Mouse (Mus musculus) monocyte, adult 5-6 weeks (primary cell): ENCODE data around the gene Stx16. TPM values are rescaled to one million over a fixed set of nuclear protein-coding genes. Genes with fewer than 3 reads are reported as not detected.

Source experiments
- ATAC-seq: fragments of 153-309, 156-312 bp; replicated peaks from 2 replicates; pipeline ENCODE4 v1.8.0; 2017; ENCODE audit warnings: mild to moderate bottlenecking; ENCODE audit not compliant: low TSS enrichment, insufficient number of reproducible peaks, severe bottlenecking, poor library complexity, low FRiP score
- total RNA-seq: library from RNA; stranded (forward); fragments of 200-1000, 200-491, 200-594 nt; gene quantifications from 3 replicates; pipeline ENCODE4 v1.2.3, GENCODE M21; 2017

The Stx16 gene
- 53.2 to 57.0 TPM (median 54.4 TPM) in 3 replicates for total RNA-seq

GRCm38 (mm10) chr2:174075673-174076432, at the start of gene Stx16:
Gene Stx16, plus strand, starts transcription at chr2:174076308.
- peak; percentile 81 for ATAC-seq

- ATAC-seq = no peak
These were observed 49.7 kb upstream of the Stx16 start for GRCm38 (mm10) chr2:174026406-174026805.

- ATAC-seq = no peak
These were observed 42.8 kb upstream of the Stx16 start for GRCm38 (mm10) chr2:174033257-174033800.

DNA sequence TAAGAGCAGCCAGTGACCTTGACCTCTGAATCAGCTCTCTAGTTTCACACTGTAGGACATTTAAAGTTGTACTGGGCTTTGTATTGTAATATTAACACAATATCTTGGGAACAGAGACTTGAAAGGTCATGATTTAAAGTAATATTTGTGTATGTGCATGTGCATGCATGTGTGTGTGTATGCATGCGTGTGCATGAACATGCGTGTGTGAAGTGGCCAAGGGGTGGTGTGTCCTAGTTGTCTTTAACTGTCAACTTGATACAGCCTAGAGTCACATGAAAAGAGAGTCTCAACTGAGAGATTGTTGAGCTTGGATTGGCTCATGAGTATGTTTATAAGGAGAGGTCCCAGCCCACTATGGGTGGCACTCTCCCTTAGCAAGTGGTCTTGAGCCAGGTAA, 28.5 kb upstream of the Stx16 start:
- no peak for ATAC-seq

- ATAC-seq = no peak
These were observed 26.4 kb upstream of the Stx16 start for GRCm38 (mm10) chr2:174049481-174050338.

DNA sequence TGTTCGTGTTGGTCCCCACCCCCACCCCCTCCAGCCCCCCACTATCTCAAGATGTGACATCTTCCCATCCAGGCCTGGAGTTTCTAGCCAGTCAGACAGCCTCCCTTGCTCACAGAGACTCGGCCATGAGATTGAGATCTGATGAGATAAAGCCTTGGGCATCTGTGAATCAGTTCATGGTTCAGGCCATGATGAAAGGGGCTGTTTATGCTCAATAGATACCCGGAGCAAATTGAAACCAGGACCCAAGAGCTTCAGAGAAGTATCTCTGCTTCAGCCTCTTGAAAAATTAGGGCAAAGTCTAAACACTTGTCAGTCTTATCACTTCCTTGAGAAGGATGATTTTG, 25.8 kb upstream of the Stx16 start:
- ATAC-seq = no peak

GRCm38 (mm10) chr2:174051081-174051481, 25.0 kb upstream of the Stx16 start:
- no peak for ATAC-seq

DNA sequence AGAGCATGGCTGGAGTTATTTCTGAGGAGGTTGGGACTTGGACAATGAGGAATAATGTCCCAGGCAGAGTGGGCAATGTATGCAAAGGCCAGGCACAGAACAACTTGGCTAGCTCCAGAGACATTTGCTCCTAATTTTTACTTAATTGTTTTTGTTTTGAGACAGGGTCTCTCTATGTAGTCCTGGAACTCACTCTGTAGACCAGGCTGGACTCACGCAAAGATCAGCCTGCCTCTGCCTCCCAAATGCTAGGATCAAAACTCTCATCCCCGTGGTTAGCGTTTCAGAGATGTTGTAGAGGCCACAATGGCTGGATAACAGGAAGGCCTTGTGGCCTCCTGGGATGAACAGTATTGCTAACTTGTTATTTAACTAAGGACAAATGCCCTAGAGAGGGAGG, 21.6 kb upstream of the Stx16 start:
- ATAC-seq = no peak

DNA sequence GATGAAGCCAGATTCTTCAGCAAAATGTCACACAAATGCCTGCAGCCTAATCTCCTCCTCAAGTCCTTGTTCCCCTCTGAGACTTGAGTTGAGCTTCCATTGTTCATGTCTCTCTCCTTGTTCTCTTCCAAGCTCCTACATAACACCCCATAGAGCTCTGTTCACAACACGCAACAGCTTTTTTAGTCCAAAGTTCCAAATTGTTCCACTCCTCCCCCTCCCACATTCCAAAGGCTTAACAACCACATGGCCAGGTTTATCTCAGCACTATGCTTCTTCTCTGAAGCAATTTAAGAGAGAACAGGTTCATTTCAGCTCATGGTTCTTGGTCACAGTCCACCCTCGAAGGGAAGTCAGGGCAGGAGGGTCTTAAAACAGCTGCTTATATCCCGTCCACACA, 18.4 kb upstream of the Stx16 start:
- ATAC-seq = no peak

DNA sequence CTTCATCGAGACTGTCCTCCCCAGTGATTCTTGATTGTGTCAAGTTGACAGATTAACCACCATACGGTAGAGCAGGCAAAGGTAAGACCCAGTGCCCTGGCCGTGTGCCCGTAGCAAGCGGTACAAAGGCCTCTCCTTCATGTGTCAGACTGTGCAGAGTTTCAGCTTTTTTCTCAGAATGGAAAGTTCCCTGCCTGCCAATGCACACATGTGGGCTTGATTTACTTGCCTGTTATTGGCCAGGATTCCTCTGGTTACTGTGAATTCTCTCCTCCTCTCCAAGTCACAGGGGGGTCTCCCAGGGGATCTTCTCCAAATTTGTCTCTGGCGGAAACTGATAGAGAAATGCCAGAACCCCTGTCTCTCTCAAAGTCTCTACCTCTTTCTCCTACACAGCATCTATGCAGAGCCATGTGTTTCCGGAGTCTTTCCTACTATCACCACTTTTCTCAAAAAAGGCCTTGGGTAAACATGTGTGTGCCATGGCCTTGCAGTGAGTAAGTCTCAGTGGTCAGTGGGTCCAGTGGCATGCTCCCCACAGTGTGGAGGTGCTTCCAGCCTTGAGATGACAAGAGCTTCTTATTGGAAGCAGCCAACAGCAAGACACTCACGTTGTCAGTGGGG, 17.7 kb upstream of the Stx16 start:
- no peak for ATAC-seq

DNA sequence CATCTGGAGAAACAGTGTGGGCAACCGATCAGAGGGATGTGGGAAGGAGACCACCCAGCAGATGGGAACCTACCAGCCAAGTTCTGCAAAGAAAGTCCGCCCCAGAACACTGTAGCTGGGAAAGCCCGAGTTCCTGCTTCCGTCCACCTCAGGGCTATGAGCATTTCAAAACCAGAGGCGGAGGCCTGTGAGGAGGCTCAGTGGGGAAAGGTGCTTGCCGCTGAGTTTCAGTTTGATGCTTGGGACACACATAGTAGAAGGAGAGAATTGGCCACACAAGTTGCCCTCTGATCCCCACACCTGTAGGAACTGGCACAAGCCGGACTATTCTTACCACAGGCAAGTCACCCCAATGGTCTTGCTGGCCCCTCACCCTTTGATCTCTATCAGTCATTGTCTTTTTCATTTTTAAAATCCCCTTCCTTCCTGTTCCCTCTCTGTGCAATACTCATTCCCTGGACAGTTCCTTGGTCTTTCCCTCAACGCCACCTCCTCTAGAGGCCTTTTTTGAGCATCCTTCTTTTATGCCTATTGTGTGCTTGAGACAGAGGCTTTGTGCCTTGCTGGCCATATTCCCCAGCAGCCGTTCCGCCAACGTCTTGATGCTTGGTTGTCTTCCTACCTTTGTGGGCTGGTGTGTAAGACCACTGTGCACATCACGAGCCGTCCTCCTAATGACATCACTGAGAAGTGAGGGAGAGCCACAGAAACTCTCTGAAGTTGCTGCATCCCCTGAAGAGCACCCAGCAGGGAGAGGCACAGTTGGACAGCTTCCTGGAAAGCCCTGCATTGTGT, 16.3 kb upstream of the Stx16 start:
- no peak for ATAC-seq

- no peak for ATAC-seq
These were observed 14.9 kb upstream of the Stx16 start for GRCm38 (mm10) chr2:174061219-174061618.

DNA sequence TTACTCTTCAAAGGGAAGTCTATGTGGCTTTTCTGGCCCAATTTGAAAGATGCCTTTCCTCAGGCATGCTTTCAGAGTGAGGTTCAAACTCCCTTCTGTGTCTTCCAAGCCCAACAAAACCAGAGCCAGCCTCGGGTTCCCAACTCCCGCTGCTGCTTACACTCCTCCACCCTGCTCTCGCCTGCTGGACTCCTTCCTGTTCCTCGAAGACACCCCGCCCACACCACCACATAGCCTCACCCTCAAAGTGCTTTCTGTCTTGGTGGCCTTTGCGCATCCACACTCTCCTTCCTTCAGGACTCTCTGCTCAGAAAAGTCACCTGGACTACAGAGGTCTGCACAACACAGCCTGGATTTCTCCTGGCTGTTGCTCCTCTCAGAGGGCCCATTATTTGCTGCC, 13.0 kb upstream of the Stx16 start:
- ATAC-seq = no peak

GRCm38 (mm10) chr2:174063527-174064211, 12.4 kb upstream of the Stx16 start:
- ATAC-seq = no peak

DNA sequence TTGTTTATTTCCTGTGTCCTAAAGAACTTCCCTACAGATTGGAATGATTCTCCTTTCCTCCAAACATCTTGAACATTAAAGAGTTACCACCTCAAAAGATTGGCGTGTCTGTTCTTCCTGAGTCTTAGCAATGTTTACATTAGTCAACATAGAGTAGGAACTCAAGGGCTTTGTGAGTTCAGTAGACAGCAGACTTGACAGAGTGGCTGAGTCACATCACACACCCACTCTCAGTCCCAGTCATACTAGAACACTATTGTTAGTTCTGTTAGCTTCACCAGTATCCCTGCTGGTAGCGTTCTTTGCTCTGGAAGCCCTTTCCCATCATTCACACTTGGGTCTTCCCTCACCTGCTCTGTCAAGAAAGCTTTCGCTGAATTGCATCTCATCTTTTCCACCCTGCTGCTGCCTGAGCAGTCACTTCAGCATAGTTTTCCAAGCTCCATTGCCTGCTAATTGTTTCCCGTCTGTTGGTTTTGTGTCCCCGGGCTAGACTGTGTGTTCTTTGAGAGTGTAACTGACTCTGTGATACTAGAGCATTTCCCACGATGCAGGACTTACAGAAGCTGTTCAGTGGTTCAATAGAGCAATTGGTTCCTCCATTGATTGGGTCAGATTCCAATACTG, 8.2 kb upstream of the Stx16 start:
- no peak for ATAC-seq

GRCm38 (mm10) chr2:174069532-174070049, 6.5 kb upstream of the Stx16 start:
- 0 out of 2 replicates have a peak, but pooled peaks have one; percentile 14 for ATAC-seq

- ATAC-seq = no peak
These were observed 4.7 kb upstream of the Stx16 start for GRCm38 (mm10) chr2:174071406-174071805.
